Mouse (Mus musculus) adrenal gland, postnatal 36 days (tissue): ENCODE measurements around the gene Il5. TPM values are rescaled to one million over a fixed set of nuclear protein-coding genes. Genes with fewer than 3 reads are reported as not detected.
A peak's percentile ranks its signal among the peaks of the same experiment; 100 is the strongest.

ENCODE experiments used
- DNase-seq, 2 experiments: peaks; one replicate each; pipeline ENCODE4 v3.0.0; 2021; ENCODE audit warnings: mixed read lengths in 1 of 2
- total RNA-seq, 2 experiments: library from RNA; stranded (reverse); gene quantifications; 2 replicates each; pipeline ENCODE4 v1.2.3; 2021

Il5 gene
- total RNA-seq, 2 experiments from 2014 or later = not detected

DNA sequence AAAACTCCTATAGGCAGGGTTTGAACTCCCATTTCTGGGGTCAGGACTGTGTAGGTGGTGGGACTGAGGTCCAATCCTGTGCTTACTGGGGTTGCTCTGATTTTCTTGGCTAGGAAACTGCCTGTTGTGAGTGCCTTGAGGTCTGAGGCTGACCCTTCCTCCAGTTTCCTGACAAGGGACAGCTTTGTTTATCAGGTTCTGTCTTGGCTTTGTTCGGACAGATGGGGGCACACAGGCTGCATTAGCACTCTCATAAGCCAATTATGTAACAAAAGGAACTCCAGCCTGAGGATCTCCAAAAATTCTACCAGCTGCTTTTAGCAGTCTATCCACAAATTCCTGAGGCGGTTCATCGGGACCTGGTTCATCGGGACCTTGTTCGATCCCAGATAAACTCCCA lies 21.8 kb downstream of the Il5 start:
- DNase-seq = no peak

DNA sequence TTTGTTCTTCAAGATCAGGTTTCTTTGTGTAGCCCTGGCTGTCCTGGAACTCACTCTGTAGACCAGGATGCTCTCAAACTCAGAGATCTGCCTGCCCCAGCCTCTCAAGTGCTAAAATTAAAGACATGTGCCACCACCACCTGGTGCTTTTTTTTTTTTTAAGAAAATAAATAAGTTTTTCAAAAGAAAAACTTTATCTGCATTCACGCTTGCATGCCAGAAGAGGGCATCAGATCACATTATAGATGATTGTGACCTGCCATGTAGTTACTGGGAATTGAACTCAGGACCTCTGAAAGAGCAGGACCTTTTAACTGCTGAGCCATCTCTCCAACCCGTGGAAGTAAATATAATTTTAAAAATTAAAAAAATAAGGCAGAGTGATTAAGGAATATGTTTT lies 24.7 kb downstream of the Il5 start:
- no peak for DNase-seq

DNA sequence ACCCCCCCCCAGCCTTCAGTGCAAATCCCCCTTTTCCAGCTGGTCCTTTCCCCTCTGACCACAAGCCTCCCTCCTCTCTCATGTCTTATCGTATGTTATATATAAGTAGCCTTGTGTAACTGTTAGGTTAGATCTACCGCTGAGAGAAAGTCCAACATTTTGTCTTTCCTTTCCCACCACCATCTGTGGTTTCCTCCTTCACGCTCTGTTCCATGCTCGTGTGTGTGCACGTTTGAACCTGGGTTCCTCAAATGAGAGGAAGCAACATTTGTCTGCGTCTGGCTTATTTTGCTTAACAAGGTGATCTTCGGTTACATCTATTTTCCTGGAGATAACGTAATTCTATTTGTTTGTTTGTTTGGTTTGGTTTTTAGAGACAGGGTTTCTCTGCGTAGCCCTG lies 27.4 kb downstream of the Il5 start:
- DNase-seq = no peak

DNA sequence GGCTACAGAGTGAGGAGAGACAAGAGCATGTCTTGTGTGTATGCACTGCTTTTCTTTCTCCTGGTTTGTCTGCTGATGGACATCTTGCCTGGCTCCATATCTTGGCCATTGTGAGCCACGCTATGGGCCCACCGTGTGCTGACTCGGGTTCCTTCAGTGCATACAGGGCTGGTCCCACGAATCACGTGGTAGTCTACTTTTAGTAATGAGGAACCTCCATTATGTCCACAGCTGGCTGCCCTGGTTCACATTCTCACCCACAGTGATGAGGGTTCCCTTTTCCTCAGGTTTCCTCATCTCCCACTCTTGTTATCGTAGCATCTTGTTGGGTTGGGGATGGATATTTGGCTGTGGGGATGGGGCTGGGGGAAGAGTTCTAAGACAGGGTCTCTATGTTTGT lies 28.0 kb downstream of the Il5 start:
- no peak for DNase-seq

DNA sequence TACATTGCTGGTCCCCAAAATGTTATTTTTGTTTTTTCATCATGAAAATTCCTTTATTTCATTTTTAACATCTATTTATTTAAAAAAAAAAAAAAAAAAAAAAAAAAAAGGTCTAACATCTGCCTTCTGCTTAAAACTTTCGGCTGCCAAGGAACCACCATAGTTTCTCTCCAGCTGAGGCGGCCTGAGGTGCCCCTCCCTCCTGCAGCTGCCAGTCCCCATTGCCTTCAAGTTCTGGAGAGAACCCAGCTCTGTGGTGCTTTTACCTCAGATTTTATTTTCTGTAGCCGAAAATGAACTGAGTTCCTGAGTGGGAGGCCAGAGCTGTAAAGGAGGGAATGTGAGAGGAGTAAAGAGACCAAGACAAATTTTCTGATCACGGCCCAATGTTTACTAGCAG lies 28.7 kb downstream of the Il5 start:
- no peak for DNase-seq

DNA sequence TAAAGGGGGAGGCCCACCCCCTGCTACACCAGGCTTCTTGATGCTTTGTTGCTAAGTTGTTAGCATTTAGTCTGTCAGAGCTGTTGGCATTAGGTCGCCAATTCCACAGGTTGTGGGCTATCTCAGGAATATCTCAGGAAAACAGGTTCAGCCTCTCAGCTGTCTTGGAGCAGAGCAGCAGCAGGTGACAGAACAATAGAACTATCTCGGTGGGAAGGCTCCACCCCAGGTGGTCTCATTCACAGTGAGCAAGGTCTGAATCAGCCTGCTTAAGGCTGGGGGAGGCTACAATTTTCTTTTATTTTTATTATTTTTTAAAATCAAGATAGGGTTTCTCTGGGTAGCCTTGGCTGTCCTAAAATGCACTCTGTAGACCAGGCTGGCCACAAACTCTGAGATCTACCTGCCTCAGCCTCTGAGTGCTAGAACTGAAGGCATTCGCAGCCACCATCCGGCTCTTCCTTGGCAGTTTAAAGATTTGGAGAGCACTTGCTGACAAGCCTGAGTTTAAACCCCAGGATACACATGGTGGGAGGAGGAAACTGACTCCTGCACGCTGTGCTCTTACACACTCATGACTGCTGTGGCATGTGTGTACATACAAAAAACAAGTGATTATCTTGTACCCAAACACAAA lies 29.2 kb downstream of the Il5 start:
- DNase-seq = no peak

DNA sequence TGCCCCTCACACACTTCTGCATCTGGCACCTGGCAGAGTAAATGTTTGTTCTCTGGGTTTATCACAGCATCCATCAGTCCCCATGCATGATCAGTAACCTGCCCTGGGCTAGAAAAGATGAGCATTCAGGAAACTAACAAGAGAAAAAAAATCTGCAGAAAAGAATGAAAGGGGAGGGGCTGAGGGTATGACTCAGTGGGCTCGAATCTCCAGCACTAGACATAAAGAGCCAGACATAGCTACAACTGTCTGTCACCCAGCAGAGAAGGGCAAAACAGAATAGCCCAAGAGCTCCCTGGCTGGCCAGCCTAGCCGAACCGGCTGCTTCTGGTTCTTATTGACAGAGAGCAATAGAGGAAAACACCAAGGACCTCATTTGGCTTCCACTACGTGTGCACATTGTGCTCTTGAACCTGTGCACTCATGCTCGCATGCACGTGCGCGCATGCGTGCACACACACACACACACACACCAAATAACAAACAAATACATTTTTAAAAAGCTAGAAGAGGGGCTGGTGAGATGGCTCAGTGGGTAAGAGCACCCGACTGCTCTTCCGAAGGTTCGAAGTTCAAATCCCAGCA lies 34.5 kb downstream of the Il5 start:
- no peak for DNase-seq

DNA sequence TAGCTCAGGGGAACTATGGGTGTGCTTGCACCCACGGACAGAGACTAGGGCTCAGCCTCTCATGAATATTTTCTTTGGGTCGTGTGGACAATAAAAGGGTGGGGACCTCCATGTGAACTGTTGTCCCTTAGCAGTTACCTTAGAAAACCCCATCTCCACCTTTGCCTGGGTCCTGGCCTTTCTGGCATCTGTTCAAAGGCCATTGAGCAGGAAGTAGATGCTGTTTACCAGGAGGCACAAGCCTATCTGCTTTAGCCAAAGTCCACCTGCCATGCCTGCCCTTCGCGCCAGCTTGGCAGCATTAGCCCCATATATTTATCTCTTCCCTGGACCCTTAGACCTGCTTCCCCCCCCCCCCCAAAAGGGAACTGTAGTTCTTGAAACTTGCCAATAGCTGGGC lies 37.0 kb downstream of the Il5 start:
- no peak for DNase-seq

DNA sequence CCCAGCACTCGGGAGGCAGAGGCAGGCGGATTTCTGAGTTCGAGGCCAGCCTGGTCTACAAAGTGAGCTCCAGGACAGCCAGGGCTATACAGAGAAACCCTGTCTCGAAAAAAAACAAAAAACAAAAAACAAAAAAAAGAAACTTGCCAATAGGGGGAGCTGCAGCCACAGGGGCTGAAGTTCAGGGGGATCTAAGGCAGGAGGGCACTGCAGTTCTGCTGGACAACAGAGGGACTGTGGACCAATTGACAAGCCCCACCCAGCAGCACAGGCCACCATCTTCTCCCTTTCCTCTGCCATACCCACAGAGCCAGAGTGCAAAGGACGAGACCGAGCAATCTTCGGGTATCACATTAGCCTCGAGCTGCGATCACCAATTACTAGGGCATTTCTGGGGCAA lies 37.4 kb downstream of the Il5 start:
- DNase-seq = peak in 1 of 2 experiments; percentile 49

DNA sequence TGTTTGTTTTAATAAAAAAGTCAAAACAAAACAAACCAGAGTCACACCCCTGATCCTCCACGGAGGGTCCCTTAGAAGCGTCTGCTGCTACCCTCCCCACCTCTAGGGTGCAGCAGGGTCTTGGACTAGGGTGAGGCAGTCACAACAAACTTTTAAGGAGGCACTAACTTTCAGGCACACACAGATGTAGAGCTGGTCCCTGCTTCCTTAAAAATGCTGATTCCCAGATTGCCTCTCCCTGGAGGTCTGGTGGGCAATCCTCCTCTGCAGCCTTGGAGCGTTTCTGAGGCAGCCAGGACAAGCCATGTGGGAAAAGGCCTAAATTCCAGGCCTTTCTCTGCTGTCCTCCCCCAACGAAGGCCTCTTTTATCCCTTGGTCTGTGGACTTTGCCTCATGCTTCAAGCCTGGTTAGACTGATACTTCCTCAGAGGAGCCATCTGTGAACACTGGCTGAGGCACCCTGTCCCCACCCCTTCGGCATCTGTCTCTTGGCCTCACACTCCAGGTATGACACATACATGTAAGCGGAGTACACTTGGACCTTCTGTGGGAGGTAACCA lies 38.3 kb downstream of the Il5 start:
- no peak for DNase-seq

DNA sequence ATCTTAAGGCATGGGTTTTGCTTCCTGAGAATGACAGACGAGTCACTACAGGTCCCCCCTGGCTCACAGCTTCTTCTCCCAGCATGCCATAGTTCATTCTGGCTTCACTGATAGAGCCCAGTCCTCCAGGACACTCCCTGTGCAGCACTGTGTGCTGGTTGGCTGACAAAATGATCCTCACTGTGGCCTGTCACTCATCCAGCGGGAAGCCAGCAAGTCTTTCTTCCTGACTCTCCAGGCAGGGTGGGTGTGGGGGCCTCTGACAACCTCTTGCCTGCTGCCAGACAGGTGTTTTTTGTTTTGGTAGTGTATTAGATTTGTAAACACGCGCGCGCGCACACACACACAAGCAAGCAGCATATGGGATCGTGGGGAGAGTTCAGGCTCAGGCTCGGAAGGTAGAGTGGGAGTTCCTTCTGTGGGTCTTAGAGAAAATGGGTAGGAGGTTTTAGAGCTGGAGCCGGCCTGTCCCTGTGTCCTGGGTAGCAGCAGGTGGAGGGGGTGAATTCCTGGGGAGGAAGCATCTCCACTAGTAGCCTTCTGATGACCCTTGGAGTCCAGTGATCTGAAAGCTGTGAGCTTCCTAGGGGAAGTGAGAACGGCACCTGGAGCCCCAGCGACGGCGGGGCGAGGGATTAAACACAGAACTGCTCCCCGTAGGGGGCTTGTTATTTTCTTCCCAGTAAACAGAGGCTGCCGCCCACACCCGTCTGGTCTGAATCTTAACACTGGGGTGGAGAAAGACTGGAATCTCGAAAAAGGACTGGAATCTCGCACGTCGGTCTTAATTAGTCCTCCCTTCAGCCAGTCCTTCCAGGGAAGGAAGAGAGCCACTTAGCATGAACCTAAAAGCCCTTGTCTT lies 39.2 kb downstream of the Il5 start:
- DNase-seq = no peak

DNA sequence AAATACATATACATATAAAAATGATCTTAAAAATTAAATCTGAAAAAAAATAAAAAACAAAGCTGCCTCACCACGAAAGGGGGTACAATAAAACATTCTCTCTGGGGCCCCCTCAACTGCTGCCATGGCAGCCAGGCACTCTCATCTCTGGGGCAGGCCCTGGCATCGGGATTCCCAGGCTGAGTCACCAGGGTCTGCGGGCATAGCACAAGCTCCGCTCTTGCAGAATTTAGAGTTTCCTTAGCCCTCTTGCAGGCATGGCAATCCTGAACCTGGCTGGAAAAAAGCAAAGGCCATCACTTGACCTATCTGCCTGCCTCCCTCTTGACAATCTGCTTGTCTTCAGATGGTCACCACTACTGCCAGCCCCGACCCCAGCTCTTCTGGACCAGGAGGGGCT lies 40.7 kb downstream of the Il5 start:
- DNase-seq = peak; percentile 69 to 72

DNA sequence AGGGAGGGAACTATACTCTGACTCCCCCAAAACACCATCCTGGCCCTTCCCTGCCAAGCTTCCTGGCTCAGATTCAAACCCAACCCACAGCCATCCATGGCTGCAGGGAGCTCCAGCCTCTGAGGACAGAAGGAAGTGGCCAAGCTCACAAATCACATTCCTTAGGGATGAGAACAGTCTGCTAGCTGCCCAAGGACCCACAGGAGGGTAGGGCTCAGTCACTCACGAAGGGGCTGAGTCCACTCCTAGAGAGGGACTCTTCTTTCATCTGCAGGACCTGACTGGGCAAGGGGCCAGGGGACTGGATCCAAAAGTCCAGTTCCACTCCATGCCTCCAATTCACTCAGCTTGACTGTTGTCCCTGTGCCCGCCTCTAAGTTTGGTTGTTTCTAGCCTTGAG lies 41.2 kb downstream of the Il5 start:
- peak; percentile 92 to 96 for DNase-seq

DNA sequence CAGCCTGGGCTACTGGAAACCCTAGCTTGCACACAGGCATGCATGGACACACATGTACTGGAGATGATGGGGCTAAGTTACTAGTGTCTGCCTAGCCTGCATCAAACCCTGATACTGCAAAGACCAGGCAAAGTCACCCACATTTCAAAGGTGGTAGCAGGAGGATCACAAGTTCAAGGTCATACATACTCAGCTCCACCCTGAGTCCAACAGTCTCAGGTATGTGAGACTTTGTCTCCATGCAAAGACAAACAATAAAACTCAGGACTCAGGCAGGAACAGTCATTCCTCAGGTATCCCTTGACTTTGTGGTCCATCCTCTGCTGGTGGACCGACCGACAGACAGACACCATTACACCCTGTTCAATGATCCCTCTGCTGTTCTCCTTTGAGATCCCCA lies 41.8 kb downstream of the Il5 start:
- no peak for DNase-seq

DNA sequence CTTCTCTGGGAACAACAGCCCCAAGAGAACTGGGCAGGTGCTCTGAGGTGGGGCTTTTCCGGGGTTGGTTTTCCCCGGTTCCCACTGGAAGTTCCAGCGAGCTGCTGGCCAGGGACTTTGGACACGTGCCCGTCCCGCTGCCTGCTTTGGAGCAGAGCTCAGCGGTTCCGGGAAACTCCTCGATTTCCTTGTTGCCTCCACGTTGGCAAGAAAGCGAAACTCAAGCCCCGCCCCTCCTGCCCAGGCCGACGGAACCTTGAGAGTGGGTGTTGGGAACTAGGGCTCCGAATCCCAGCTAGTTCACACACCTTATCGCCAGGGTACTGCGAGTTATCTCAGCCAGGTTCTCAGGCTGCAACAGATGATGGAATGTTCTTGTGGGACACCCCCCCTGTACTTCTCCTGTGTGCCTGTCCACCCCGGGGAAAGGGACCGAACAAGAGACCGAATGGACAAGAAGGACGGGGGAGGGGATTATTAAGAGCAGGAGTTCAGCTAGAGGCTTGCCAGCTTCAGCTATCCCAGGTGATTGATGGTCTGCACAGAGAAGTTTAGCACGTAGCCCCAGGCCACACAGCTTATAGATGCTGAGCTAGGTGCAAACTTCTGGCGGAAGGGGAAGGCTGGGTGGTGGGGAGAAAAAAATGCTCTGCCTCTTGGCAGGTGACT lies 42.4 kb downstream of the Il5 start:
- peak; percentile 93 to 97 for DNase-seq

DNA sequence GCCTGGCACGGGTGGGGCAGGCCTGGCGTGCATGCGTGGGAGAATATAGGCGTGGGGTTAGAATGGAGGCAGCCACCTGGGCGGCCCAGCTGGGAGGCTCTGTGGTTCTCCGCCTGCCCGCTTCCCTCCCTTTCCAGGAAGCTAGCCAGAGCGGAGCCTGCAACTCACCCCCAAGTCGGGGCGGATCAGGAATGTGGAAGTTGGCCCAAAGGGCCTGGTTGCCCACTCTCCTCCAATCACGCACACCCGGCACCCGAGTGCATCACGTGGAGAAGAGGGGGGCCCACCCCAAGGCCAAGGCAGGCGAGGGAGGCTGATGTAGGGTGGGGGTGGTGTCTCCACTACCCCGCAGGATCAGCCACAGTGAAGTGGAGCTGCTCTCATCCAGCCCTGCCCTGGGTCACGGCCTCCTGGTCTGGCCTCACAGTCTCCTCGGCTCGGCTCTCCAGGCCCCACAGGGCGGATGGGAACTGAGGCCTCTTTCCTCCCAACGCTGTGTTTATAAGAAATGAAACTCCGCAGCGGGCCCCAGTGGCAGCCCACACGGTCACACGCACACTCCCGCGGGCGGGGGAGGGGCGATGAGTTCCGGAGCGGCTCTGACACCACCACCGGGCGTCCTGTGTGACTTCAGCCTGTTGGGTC lies 43.0 kb downstream of the Il5 start:
- peak; percentile 92 to 97 for DNase-seq

DNA sequence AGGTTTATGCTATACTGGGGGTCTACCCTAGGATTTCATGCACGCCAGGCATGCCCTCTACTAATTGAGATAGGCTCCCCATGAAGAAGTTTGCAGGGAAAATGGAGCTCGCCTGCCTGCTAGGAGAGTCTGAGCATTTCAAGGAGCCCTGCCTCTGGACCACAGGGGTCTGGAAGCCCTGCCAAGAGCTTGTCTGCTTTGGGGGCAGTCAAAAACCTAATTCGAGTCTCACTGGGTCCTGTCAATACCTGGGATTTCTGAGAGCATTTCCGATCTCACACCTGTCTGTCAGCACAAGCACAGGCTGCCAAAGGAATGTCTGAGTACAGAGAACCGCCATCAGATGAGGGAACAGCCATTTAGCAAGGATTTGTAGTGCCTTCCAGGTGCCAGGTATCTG lies 44.0 kb downstream of the Il5 start:
- DNase-seq = no peak

DNA sequence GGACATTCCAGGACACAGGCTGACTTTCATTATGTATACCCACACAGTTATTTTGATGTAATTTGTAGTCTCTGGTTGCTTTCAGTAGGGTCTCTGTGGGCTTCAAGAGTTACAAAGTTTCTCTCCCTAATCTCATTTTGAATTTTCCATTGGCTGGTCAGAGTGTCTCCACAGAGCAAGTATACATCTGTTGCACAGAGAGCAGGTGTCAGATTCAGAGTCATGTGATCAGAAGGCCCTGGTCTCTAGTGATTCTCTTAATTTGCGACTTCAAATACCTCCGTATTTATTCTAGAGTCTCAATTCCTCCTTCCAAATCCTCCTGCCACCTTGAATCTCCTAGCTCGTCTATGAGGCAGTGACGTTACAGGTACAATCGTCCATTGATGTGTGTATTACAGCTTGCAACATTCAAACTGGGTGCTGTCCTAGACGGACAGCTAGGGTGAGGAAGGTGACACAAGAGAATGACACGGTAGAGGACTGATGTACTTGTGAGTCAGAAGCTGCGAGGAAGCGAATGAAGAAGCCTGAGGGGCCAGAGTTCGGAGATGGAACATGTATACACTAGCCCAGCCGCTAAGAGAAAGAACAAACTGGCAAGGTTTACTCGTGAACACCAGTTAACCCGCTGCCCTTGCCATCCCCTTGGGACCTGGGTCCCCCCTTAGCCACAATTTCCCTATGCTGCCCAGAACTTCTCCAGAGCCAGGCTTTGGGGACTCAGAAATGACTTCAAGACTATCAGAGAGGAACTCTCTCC lies 48.0 kb downstream of the Il5 start:
- no peak for DNase-seq

DNA sequence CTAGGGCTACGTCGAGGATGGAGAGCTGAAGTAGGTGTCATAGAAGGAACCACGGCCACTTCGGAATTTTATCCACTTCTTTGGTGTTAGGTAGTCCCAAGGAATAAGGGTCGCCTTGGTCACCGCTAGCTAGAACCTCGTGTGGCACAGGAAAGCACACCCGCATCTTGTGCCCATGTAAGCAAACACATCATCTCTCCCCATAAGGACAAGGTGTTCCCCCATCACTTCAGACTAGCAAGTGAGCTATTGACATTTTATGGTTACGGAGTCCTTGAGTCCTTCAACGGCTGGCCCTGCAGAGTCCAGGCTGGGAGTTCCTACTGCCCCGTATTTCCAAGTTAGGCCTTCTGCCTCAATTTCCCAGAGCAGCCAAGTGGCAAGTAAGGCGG lies 48.6 kb downstream of the Il5 start:
- no peak for DNase-seq

DNA sequence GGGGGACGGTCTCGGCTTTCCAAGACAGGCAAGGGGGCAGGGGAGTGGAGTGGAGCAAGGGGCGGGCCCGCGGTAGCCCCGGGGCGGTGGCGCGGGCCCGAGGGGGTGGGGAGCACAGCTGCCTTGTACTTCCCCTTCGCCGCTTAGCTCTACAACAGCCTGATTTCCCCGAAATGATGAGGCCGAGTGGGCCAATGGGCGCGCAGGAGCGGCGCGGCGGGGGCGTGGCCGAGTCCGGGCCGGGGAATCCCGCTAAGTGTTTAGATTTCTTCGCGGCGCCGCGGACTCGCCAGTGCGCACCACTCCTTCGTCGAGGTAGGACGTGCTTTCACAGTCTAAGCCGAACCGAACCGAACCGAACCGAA lies 49.1 kb downstream of the Il5 start, which contains the start of gene Irf1:
Gene Irf1, plus strand, starts transcription at position 255 of the 365 bp plus-strand sequence.
- DNase-seq = peak; percentile 97 to 98

DNA sequence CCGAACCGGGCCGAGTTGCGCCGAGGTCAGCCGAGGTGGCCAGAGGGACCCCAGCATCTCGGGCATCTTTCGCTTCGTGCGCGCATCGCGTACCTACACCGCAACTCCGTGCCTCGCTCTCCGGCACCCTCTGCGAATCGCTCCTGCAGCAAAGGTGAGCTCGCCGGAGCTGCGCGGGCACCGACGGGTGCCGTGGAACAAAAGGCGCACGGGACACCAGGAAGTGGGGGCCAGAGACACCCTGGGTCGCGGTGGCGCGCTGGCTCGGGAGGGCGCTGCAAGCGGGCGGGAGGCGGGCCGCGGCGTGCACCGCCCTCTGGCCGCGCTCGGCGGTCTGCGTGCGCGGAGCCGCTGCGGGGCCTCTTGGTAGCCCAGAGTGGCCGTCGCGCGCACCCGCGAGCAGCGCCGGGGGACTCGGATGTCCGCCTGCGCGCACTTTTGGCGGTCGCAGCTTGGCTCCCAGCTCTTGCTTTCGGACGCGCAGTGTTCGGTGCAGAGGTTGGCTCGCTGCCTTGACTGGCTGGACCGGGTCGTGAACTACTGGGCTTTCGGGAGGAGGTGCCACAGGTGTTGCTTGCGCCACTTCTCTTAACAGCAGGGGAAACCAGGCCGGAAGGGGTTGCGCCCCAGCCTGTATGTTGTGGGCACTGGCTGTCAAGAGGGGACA lies 49.7 kb downstream of the Il5 start:
- peak; percentile 87 to 92 for DNase-seq
